Mouse (Mus musculus): ENCODE measurements around the gene Rgs3.

Gene Rgs3

DNA sequence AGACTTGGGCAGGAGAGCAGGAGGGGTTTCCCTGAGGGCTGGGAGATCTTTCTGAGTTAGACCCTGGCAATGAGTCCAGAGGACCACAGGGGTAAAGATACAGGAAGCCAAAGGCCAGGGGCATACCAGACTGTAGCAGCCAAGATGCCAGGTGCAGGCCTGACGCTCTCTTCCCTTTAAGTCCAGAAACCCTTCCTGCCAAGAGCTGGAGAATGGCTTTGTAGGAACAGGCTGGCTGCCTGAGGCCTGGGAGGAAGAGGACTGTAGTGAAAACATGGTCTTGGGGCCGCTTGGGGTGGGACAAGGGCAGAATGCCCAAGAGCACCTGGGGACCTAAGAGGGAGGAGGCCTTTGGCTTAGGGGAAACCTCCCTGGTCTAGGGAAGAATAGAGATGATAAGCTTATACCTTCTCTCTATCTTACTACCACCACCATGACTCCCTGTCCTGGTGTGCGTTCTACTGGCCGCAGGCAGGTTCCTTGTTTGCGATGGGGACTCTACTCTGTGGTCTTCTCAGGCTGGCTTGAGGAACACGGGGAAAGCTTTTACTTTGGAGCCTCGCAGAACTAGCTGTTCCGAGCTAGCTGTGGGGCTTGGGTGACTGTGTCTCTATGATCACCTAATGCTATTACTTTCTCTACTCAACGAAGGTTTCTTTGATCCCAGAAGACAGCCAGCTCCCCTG is 46.4 kb downstream of the Rgs3 start:
- 87% methylated on average over 9 of the region's 9 CpGs for WGBS

DNA sequence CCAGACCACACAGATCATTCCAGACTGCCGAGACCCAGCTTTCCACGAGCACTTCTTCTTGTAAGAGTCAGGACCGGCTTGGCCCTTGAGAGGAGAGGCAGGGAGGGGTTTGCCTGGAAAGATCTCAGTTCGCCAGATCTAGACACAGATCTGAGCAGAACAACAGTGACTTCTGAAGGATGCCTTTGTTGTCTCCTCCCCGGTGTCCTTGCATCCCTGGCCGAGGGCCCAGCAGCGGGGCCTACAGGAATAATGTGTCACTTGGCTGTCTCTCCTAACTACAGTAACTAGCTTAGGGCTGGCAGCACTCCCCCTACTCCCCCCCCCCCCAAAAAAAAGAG is 46.9 kb downstream of the Rgs3 start:
- WGBS, result 52% methylated on average over 7 of the region's 7 CpGs

DNA sequence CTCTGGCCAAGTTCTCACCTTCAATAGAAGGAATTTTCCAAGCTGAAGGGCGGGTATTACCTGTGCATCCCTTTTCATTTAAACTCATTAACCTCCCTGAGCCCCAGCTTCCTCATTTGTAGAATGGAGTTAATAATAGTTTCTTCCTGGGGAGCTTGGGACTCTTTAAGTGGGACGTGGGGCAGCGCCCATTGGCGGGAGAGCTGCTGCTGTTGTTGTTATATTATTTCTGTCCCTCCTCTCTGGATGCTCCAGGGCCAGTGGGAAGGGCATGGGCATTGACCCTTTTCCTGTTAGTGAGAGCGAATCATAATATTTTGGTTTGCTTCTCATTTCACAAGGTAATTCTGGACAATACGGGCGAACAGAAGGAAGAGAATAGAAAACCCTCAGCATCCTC is 47.3 kb downstream of the Rgs3 start:
- WGBS, result 51% methylated on average over 7 of the region's 7 CpGs

DNA sequence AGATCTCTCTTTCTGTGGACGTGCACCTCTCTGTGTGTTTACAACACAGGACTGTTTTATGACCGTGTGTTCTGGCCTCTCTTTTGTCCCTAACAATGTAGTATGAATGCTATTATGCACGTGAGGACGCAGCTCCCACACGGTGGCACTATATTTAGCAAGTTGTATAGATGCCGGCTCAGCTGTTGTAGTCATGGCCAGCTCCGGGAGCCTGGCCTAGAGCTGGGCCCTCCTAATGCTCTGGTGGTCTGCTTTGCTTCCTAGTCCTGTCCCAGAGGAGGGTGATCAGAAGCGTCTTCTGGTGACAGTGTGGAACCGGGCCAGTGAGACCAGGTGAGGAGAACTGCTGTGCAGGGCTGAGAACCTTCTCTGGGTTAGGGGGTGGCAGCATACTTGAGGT is 47.7 kb downstream of the Rgs3 start:
- WGBS, result 34% methylated on average over 9 of the region's 9 CpGs

GRCm38 (mm10) chr4:62607805-62608204 is 48.2 kb downstream of the Rgs3 start:
- 59% methylated on average over 6 of the region's 6 CpGs for WGBS

DNA sequence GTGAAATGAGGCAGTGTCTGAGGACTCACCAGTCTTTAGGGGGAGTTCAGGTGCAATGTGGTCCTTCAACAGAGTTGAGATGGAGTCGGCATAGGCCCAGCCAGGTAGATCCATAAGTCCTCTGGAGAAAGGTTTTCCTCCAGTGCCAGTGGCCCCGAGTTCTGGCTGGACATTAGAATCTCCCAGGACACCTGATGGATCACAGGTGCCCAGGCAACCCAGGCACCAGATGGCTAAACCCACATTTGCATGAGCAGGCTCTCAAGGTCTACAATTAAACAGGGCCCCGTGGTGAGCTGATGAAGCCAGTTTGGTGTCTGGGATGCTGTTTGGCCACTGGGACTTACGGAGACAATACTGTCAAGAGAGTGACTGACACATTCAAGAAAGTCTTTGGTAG is 49.7 kb downstream of the Rgs3 start:
- WGBS, result 92% methylated on average over 4 of the region's 4 CpGs

DNA sequence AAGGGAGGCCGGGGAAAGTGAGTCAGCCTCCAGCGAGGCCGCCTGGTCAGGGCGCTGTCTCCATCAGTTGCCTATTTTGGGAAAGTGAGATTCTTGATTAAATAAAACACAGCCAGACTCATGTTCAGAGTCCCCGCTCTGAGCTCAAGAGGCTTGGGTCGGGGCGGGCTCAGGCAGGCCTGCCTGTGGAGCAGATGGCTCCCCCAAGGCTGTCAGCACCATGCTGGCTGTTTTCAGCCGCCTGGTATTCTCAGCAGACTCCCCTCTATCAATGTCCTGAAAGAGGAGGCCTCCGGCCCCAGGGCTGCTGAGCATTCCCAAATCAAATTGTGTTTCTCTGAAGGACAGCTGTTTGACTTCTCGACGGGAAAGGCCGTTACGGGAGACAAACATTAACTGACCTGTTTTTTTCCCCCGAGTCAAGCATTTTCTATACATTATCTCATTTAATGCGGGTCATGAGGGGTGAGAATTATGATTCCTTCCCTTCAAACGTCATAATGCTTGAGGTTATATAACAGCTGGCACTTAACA is 50.6 kb downstream of the Rgs3 start:
- 67% methylated on average over 16 of the region's 16 CpGs for WGBS

DNA sequence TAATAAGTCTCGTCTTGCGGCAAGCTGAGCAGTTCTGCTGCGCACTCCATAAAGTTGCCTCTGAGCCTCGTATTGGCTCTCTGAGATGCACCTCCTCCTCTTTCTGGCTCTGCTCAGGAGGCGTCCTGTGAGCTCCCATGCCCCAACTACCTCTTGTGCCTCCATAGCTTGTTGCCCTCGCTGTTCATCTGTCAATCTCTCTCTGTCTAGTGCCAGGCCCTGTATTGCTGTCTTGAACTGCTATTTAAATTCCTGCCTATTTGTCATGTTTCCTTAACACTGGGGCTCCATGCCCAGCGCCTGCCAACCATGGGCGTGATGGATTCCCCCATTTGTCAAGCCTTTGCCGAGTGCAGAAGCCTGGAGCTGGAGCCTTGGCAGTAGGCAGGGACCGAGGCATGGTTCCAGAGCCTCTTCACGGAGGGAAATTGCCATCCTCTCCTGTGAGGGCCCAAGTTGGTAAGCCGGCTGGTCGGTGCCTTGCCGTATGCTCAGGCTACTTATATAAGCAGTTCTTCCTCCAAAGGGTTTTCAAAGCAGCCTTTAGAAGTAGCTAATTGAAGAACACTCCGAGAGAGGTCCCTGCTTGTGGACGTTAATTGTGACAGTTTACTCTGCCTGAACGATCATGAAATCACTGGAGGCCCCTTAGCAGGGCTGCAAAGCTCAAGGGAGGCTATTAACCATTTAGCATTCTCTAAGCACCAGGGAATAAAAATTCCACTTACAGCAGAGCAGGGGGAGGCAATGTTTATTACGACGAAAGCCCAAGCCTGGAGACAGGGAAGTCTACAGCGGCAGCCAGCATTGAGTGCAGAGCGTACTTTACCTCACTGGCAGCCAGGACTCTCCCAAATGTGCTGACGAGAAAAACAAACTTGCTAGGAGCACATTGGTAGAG is 53.2 kb downstream of the Rgs3 start:
- 38% methylated on average over 22 of the region's 22 CpGs for WGBS

GRCm38 (mm10) chr4:62613646-62614365 is 54.2 kb downstream of the Rgs3 start:
- 39% methylated on average over 13 of the region's 13 CpGs for WGBS

DNA sequence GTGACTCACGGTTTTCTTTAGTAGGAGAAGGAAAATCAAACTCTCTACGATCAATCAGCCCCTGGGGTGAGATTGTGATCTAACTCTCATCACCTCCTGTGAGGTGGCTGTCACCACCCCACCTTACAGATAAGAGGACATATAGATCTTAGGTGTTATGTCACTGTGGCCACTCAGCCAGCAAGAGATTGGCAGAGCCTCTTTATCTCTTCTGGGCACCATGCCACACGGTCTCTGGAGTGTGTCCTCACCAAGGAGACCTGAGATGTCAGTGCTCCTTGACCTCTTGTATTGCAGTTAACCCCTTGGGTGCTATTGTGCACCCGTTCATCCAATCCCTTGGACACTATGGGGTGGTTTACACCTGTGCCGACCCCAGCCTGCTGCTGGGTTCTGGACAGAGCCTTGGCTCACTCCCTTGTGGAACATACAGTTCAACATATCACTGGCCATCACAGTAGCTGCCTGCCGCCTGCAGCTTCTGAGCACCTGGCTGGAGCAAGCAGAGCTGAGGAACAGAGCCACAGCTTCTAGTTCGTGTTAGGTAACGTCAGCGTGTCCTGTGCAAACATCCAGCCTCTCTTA is 58.3 kb downstream of the Rgs3 start:
- 85% methylated on average over 9 of the region's 9 CpGs for WGBS

GRCm38 (mm10) chr4:62619232-62619964 is 59.8 kb downstream of the Rgs3 start:
- 59% methylated on average over 16 of the region's 16 CpGs for WGBS

DNA sequence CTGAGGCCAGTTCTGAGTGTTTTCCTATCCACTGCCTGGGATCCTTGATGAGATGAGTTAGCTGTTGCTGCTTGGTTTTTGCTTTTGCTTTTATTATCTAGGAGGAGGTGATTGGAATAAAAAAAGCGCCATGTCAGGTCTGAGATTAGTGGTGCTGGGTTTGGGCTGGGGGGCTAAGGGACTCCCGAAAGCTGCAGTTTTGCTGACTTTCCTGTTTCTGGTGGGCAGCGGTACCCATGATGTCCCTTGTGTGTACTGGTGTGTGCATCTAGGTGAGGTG is 60.3 kb downstream of the Rgs3 start:
- WGBS, result 79% methylated on average over 3 of the region's 3 CpGs

DNA sequence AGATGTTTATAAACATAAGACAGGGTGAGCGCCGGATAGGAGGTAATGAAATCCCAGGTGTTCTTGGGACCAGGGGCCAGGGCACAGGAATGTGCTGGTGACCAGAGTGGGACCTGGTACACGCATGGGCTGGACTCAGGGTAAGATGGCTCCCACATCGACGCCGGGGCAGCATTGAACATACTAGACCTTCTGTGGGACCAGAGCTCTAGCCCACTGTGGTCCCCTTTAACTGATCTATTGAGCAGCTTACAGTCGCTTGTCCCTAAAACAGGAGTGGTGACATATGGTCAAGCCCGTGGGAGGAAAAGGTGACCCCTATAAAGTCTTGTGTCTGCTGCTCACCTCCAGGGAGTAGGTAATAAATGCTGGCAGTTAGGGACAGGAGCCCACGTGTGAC is 61.5 kb downstream of the Rgs3 start:
- 85% methylated on average over 9 of the region's 9 CpGs for WGBS

- 81% methylated on average over 14 of the region's 14 CpGs for WGBS
Observed at GRCm38 (mm10) chr4:62621880-62622675, 62.4 kb downstream of the Rgs3 start.

- 82% methylated on average over 13 of the region's 13 CpGs for WGBS
Observed at GRCm38 (mm10) chr4:62623251-62624015, 63.8 kb downstream of the Rgs3 start.

DNA sequence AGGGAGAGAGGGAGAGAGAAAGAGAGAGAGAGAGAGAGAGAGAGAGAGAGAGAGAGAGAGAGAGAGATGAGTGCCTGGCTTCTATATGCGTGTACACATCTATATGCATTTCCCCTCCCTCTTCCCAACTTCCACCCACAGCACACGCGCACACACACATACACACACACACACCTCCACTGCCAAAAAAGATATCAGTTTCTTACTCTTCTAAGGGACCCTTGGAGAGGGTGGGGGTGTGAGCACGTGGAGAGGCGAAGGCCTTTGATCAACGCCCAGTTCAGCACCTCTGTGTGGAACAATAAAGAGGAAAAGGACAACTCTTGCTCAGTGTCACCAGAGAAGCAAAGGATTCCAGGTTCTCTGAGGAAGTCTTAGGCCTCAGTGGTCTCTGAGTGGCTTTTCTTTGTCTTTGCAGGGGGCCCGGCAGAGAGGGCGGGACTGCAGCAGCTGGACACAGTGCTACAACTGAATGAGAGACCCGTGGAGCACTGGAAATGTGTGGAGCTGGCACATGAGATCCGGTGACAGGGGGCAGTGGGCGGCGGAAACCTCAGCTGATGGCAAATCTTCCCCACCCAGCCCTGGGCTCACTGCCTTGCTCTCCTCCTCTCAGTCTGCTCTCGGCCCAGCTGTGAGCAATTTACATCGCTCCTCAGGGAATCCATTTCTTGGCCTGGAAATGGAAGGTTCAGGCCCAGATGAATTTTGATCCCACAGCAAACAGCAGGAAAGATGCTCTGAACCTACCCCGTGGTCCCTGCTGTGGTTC is 65.2 kb downstream of the Rgs3 start:
- WGBS, result 38% methylated on average over 15 of the region's 15 CpGs

DNA sequence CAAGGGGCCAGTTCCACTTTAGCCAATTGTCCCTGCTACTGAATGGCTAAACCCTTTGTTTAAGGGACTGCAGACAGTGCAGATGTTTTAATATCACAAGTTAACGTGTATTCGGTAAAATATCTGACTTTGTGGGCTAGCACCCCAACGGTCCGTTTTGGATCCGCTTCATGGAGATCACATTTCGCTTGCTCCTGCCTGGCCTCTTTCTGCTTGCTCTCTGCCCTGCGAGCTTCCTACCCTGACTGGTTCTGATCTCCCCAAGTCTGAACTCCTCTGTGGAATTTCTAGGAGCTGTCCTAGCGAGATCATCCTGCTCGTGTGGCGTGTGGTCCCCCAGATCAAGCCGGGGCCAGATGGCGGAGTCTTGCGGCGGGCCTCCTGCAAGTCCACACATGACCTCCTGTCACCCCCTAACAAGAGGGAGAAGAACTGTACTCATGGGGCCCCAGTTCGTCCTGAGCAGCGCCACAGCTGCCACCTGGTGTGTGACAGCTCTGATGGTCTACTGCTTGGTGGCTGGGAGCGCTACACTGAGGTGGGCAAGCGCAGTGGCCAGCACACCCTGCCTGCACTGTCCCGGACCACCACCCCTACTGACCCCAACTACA is 65.9 kb downstream of the Rgs3 start:
- WGBS, result 88% methylated on average over 19 of the region's 19 CpGs

DNA sequence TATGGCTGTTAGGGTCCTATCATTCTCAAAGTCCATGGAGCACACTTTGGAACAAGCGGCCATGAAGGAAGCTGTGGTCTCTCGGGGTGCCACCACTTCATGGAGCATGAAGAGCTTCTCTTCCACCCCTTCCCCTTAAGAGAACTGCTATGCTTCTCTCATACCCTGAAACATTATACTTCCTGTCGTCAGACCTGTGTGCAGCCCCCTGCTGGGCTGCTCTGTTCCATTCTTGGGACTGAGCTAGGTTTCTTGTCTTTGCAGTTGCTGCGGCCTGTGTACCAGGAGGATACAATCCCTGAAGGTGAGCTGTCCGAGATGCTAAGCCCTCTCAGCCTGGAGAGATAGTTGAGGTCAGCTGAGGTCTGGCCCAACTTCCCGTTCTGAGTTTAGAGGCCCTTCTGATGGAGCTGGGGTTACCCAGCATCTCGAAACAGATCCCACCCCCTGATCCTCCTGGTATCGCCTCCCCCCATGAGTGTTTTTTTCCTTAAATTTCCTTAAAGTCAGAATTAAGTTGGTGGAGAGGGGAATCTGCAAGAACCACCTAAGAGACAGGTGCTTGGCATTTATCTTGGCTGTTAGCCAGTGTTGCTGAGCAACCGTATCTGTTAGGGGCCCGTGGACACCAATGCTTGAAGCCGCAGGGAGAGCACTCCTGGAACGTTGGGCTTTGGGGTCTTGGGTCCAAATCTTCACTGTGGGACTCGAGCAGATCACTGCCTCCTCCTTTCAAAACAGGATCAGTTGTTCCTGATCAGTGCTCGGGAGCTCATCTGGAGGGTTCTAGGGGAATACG is 66.8 kb downstream of the Rgs3 start:
- WGBS, result 85% methylated on average over 15 of the region's 15 CpGs
